Mouse (Mus musculus) lung, postnatal 36 days (tissue): ENCODE data around the gene Fkbpl.

ENCODE experiments used
- DNase-seq: peaks from one replicate; pipeline ENCODE4 v3.0.0; 2022; ENCODE audit warnings: mixed read lengths

The Fkbpl gene

DNA sequence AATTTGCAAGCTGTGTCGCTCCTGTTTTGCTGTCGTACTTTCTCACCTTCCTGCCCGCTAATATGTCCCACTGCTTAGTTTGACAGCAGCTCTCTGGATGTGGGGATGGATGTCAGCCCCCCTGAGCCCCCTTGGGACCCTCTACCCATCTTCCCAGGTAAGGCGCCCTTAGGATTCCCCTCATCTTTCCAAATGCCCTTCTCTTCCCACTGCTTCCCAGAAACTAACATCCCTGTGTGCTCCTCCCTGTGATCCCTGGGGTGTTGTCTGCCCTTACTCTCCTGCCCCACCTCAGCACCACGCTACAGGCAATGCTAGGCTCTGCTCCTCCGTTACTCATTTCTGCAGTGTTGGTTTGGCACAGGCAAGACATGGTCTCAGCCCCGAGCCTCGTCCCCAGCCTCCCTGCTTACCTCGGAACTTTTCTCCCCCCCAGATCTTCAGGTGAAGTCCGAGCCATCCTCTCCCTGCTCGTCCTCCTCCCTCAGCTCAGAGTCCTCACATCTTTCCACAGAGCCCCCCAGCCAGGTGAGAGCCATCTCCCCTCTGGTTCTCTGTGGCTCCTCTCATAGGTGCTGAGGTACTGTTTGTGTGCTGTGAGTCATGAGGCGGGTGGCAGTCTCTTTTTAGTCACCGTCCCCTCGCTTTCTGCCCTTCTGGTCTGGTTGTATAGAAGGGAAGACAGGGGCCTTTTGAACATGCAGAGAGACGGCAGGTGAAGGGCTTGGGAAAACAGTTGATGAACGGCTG lies 3.8 kb downstream of the Fkbpl start:
- DNase-seq, result no peak

DNA sequence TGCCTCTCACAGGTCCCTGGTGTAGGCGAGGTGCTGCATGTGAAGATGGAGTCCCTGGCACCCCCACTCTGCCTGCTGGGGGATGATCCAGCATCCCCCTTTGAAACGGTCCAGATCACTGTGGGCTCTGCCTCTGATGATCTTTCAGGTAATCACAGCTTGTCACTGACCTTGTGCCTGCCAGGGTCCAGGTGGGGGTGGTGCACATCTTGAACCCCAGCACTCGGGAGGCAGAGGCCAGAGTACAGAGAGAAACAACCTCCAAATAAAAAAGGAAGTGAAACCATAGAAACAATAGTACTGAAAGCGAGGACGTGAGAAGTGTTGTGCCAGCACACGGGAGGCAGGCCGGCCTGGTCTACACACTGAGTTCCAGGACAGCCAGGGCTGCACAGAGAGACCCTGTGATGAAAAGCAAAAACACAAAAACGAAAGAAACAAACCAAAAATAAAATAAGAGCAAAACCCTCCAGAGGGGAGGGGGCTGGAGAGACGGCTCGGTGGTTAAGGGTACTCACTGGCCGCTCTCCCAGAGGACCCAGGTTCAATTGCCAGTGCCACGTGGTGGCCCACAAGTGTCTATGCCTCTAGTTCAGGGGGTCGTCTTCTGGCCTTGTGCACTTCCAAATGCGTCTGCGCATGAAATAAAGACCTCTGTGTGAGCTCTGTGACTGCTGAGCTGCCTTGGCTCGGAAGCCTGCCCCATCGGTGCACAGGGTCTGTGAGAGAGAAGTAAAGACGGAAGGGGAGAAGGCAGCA lies 4.7 kb downstream of the Fkbpl start:
- DNase-seq, result no peak

DNA sequence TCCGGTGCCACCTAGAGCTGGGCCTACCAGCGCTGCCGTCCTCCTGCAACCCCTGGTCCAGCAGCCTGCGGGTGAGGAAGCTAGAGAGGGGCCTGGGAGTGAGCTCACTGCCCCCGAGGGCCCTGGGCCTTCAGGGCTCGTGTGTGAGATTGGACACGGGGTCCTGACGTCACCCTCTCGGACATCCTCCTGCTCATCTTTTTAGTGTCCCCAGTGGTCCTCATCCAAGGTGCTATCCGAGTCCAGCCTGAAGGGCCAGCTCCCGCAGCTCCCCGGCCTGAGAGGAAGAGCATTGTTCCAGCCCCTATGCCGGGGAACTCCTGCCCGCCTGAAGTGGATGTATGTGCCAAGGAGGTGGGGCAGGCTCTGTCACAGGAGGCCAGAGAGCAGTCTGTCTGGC lies 6.2 kb downstream of the Fkbpl start:
- no peak for DNase-seq

DNA sequence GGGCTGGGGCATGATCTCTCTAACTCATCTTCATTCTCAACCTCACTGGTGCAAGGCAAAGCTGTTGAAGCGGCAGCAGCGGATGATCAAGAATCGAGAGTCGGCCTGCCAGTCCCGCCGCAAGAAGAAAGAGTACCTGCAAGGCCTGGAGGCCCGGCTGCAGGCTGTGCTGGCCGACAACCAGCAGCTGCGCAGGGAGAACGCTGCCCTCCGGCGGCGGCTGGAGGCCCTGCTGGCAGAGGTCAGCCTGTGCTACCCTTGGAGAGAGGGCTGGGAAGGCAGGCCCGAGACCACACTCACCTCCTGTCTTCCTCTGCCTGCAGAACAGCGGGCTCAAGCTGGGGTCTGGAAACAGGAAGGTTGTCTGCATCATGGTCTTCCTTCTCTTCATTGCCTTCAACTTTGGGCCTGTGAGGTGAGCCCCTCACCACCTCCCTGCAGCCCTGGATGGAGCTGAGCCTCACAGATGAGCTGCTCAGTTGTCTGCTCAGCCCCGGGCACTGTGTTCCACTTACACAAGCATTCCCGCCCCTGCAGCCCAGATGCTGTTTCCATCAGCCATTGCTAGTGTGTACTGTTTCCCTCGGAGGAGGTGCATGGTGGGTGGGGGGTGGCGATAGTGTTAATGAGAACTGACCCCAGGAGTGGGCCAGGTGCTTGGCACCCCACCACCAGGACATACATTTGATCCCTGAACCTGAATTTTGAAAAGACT lies 7.1 kb downstream of the Fkbpl start:
- DNase-seq, result no peak

DNA sequence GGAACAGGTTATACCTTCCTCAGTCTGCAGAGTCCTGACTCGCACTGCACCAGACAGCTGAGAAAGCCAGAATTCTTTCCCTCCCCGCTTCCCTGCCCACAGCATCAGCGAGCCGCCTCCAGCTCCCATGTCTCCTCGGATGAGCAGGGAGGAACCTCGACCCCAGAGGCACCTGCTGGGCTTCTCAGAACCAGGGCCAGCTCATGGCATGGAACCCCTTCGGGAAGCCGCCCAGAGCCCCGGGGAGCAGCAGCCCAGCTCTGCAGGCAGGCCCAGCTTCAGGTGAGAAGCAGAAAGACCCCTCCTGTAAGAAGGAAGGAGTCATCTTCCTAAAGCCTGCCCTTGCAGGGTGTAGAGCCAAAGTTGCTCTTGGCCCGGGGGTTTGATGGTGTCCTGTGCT lies 8.0 kb downstream of the Fkbpl start:
- no peak for DNase-seq

DNA sequence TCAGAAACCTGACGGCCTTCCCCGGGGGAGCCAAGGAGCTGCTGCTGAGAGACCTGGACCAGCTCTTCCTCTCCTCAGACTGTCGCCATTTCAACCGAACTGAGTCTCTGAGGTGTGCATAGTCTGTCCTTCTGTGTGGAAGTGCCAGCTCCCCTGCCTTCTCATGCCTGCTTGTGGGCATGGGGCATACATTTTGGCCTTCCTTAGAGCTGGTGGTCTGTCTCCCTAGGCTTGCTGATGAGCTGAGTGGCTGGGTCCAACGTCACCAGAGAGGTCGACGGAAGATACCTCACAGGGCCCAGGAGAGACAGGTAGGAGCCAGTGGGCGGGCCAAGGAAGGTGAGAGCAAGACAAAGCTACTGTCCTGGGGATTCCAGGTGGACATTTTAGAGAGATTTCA lies 8.4 kb downstream of the Fkbpl start:
- DNase-seq, result no peak

DNA sequence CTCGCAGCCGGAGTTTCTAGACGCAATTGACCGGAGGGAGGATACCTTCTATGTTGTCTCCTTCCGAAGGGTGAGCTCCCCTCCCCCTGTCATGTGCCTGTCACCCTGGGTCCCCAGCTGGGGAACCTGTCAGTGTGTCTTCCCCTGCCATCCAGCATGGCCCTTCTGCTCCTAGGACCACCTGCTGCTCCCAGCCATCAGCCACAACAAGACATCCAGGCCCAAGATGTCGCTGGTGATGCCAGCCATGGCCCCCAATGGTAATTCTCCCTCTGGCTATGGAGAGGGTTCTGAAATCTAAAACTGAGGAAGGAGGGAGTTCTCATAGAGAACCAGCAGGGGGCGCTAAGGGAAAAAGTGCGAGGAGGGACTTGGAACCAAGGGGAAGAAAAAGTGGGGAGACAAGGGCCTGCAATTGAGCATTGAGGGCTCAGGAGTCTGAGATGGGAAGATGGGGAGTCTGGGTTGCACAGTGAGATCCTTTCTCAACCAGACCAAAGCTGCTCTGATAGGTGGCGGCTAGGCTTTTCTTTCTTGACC lies 9.3 kb downstream of the Fkbpl start:
- DNase-seq, result peak; percentile 76

DNA sequence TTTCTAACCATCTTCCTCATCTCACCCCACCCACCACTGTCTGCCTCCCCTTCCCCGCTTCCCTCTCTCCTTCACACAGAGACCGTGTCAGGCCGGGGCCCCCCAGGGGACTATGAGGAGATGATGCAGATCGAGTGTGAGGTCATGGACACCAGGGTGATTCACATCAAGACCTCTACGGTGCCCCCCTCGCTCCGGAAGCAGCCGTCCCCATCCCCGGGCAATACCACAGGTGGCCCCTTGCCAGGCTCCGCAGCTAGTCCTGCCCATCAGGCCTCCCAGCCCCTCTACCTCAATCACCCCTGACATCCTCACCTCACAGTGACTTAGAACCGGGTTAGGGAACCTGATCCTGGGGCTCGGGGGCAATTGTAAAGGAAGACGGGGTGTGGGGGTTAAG lies 9.8 kb downstream of the Fkbpl start:
- no peak for DNase-seq

DNA sequence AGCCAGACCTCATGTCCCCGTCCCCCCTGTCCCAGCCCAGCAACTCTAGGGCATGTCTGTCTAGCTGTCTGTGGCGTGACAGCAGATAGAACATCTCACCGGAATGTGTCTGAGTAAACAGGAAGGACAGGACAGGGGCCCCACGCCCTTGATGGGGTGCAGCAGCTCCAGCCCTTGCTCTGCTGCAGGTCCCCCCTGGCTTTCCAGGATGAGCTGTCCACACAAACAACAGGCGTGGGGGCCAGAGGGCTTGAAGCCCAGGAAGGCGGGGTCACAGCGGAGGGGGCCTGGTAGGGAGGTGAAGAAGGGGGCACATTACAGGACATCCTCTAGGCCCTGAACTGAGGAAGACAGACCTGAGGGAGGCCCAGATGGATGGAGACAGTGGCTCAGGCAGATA lies 10.6 kb downstream of the Fkbpl start:
- peak; percentile 82 for DNase-seq

DNA sequence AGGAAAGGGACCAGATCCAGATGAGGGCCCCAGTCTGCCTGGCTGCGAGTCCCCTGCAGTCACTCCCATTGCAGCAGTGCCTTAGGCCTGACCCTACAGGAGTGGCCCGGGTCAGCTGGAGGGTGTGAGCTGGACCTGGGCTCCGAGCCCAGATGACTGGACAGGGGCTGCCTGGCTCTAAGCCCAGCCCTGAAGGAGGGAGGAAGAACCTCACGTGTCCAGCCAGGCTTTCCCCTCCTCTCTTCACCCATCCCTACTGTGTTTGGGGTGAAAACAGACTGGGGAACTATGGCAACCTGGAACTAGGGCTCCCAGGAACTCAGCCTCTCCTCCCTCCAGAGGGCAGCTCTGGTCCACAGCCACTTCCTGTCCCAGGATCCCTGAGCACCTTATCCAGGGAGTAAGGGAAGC lies 11.0 kb downstream of the Fkbpl start:
- peak; percentile 94 for DNase-seq

DNA sequence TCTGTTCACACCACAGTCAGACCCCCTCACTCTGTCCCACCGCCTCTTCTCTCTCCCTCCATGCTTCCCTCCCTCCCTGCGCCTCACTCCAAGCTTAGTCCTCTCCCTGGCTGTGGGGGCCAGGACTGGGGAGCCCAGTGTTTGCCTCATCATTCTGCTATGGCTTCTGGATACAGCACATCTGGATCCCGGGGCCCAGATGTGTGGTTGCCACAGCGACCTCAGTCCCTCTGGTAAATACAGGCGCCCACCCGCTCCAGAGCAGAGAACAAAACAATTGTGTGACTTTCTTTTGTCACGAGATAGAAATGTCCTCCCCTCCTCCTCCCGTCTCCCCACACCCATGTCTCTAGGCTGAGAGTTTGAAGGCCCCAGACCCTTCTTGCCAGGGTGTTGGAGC lies 12.1 kb downstream of the Fkbpl start:
- no peak for DNase-seq

DNA sequence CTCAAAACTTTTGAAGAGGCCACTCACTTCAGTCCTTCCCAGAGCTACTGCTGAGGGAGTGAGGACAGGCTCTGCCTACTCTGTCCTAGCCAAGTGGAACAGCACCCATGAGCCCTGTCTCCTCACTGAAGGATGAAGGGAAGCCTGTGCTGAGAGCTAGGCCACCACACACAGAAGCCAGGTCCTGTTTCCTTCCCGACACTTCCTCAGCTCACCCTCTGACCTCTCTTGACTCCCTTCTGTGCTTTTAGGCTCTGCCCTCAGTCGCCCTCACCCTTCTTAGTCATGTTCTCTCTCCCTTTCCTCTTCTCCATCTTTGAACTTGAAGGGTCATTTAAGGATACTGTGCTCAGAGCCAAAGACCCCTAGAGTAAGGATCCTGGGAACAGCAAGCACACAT lies 12.7 kb downstream of the Fkbpl start:
- DNase-seq, result no peak

DNA sequence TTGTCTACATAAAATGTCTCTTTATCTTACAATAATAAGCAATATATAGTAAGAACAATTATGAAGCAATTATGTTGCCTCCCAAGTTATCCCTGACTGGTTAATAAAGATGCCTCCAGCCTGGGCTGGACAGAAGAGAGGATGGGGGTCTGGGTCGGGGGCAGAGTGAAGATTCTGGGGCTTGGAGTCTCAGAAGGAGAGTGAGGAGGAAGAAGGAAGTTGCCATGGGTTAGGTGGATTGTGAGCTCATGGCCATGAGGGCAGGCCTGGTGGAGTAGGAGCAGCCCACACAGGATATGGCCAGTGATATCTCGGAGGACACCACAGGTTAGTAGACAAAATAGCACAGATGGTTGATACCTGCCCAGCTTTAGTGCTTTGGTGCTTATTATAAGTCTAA lies 13.6 kb downstream of the Fkbpl start:
- DNase-seq, result no peak

DNA sequence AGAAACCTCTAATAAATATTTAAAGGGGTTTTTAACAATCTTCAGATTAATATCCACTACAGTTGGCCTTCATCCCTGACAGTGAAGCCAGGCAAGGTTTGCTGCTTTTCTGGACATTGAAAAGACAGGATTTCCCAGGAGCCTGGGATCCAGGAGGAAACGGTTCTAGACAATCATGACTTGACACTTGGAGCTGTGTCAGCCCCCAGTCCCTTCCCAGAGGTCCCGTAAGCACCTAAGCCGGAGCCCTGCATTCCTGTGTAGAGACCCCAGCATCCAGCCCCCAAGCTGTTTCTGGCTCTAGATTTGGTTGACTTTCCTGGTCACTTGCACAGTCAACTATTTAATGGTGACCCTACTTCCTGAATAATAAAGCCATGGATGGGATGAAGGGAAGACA lies 14.0 kb downstream of the Fkbpl start:
- no peak for DNase-seq

DNA sequence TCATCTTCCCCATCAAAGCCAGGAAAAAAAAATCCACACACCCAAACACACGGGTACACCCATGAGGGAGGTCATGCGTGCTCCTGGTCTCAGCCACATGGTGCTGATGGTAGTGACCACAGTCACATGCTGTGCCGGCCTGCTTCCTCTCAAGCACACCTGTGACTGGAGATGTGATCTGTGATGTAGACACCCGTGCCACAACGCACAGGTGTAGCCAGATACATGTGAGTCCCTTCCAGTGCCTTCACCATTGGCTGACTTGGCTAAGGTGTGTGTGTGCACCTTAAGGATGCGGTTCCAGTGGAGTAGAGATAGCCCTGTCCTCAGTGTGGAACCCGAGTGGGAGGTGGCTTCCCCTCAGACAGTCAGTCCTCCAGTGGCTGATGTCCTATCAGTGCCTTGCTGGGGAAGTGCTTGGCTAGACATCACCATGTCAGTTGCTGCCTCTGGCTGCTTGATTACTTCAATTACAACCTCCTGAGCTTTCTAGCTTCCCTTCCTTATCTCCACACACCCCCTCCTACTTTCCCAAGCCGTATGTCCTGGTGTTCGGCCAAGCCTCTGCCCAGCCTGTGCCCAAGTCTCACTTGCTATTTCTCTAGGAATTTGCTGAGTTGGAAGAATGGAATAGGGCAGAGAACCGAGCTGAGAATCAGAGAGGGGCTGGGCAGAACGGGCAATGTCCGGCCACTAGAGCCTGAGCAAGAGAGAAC lies 14.8 kb downstream of the Fkbpl start:
- no peak for DNase-seq

DNA sequence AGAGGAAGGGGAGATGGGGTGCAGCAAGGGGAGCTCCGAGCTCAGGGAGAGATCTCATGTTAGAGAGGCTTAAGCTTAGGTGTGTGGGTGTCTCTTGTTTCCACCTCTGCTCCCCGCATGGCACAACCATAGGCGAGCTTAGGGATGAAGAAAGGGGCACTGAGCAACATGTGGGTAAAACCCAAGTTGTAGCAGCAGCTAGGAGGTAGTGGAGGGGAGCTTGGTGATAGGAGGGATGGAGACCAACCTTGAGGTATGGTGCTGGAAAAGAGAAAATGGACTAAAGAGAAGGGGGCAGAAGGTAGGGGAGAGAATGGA lies 15.3 kb downstream of the Fkbpl start:
- no peak for DNase-seq

DNA sequence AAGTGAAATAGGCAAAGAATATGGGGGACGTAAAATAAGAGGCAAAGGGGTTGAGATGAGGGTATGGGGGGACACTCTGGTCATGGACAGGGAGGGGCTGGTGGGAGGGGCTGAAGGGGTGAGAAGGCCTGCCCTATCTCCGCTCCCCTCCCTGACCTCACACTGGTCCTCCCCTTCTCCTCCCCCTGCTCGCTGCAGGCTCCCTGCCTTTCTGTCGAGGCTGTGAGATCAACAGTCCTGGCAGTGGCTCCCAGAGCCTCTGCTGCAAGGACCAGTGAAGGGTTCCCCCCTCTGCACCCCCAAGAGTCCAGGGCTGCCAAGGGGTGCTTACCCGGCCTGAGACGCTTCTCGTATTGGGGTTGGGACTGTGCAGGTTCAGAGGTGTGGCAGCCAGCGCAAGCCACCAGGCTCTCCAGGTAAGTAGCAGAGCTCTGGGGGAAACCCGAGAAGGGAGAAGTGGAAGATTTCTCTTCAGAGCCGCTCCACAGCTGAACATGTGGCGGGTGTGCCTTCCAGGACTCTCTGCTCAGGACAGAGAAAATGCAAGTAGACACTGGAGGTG lies 15.8 kb downstream of the Fkbpl start:
- DNase-seq, result no peak

DNA sequence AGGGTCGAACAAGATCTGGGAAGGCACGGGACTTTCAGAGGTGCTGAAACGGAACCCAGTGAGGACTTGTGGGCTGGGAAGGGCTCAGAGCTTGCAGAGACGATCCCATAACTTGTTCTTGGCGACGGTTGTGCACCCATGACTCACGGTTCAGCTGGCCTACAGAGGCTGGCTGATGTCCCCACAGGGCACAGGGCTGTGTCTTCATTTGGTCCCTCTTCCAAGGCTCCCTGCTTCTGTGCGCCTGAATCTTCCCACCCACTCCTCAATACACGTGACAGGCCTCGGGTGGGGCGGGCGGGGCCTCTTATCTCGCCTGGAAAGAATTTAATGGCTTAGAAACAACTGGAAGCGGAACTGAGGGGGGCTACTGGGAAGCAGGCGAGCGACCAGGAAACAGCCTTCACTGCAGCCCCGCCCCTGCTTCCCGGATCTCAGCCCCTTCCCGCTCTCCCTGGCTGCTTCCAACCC lies 16.6 kb downstream of the Fkbpl start:
- peak; percentile 83 for DNase-seq

DNA sequence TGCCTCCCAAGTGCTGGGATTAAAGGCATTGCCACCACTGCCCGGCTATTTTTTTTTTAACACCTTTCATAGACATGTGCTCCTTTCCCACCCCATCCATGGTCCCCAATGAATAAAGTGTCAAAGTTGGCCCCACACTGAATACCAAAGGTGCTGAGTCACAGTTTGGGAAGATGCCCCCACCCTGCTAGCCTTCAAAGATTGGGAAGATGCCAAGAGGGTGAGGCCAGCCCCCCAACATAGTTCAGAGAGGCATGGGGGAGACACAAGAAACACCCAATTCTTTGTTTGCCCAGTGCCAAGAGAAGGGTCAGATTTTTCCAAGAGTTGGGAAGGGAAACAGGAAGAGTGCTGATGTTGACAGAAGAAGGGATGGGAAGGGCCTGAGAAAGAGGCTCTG lies 17.9 kb downstream of the Fkbpl start:
- no peak for DNase-seq

DNA sequence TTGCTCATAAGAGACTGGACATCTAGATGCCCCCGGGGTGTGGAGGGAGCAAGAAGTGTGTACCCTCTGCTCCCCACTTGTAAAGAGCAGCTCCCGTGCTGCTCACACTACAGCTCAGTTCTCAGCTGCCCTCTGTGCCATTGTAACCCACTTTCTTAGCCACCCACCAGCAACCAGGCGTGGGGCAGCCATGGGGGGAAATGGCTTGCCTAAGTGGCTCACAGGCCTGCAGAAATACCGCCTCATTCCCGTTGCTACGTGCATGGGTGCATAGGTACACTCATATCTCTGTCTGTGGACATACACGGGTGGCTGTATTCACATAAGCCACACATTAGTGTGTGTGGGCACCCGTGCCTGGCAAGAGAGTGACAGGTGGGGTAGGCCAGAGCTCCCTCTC lies 18.4 kb downstream of the Fkbpl start:
- no peak for DNase-seq

DNA sequence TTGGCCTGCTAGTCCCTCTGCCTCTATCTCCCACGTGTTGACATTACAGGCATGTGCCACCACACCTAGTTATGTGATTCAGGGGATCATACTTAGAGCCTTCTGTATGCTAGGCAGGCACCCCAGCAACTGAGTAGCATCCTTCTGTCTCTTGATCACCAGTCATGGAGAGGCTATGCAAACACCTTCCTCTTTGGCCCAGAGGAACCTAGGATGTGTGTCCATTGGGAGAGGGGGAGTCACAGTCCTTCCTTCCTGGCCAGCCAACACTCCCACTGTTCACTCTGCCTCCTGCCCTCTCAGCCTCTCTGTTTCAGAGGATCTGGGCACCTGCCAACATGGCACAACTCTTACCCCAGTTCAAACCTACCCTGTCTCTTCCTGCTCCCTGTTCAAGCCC lies 19.0 kb downstream of the Fkbpl start:
- DNase-seq, result no peak

DNA sequence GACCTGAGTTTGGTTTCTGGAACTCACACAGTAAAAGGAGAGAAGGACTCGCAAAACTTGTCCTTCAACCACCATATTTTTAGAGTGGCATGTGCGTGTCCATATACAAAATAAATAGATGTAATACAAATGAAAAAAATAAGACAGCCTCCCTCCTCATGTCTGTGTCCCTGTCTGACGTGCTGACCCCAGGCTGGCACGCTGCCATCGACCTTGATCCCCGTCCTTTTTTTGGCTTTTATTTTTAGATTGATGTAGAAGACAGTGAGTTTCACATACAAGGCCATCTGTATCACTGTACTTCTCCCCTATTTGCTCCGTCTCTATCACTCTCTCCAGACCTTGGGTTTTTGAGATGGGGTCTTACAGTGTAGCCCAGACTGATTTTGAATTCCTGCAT lies 19.9 kb downstream of the Fkbpl start:
- no peak for DNase-seq

DNA sequence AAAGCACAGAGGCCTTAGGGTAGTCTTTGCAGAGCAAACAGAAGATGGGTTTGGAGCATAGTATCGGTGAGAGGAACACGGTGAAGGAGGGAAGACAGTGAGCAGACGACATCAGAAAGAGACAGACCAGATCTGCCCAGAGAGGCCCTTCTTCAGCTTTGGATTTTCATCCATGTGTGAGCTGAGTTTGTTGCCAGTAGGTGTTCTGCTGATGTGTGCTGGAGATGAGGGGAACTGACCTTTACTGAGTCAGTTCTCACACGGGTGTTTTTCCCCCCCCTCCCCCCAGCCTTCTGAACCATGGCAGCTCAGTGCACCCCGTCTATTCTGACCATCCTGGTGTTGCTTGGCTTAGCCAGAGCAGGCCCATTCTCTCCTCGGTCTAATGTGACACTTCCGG lies 25.7 kb downstream of the Fkbpl start, which contains the start of gene Tnxb:
Tnxb (plus strand) TSS at position 301 of the 400 bp plus-strand sequence.
- DNase-seq, result no peak
